Mouse (Mus musculus) ovary, postnatal 14 days (tissue): ENCODE data around the gene Nsmce3.
A peak's percentile ranks its signal among the peaks of the same experiment; 100 is the strongest.

ENCODE experiments used
- DNase-seq: peaks from one replicate; pipeline ENCODE4 v3.0.0; 2022; ENCODE audit warnings: low spot score

Gene Nsmce3

GRCm38 (mm10) chr7:64872743-64873241 is at the start of gene Nsmce3:
Gene Nsmce3, minus strand, starts transcription at chr7:64872997.
- DNase-seq: peak; percentile 96

DNA sequence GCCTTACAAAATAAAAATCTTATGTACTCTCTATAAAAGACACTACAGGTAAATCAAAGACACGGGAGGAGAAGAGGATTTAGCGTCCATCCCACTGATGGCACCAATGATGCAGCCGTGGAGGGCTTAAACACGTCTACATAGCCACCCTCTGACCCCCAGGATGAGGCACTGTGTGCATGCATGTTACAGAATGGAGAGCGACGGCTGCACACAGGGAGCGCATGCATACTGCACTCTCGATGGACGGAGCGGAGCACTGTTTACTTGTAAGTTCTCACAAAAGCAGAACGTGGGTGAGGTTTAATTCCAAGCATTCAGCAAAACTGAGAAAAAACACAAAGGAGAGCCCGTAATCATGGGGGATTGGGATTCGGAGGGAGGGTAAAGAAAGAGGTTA is 48.4 kb upstream of the Nsmce3 start:
- no peak for DNase-seq

DNA sequence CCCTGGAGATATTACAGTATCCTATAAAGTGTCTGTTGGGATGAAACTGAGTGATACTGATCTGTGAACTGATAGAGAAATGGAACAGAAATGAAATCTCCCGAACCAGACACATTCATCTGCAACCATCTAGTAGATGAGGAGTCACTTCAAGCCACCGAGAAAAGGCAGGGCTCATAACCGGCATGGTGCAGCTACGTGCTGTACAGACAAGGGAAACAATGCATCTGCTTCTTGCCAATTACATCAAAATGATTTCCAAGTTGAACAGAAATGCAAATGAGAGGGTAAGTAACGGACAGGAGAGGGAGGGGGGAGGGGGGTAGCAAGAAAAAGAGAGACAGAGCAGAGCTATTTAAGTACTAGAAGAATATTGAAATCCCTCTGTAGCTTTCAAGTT is 47.9 kb upstream of the Nsmce3 start:
- DNase-seq: no peak

DNA sequence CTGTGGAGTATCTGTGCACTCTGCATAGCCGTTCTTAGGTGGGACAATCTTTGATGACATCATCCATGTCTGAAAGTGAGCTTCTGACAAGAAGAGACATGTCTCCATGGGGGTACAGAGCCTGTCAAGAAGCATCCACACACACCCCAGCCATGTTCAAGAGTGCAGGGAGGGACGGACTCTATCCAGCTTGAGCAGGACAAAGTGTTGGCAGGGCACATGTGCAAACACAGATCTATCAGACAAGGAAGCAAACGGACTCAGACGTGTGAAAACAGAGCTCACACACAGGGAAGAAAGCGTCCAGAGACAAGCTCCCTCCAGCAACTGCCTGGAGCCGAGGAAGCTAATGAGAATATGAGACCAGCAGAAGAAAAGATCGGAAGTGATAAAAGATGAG is 43.9 kb upstream of the Nsmce3 start:
- DNase-seq: no peak

DNA sequence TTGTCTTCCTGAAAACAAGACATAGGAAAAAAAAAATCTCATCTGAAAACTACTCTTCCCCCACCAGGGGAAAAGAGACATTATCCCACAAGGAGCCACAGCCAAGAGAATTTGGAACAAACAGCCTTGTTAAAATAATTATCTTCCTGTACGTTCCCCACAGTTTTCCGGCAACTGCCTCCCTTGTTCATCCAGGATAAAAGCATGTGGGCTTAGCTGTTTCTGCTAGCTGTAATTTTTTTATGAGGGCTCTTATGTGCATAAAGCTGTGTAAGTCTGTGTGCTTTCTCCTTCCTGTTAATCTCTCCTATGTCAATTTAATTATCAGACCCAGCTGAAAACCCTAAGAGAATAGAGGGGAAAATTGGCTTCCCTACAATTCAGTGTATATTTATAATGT is 42.3 kb upstream of the Nsmce3 start:
- DNase-seq: no peak

DNA sequence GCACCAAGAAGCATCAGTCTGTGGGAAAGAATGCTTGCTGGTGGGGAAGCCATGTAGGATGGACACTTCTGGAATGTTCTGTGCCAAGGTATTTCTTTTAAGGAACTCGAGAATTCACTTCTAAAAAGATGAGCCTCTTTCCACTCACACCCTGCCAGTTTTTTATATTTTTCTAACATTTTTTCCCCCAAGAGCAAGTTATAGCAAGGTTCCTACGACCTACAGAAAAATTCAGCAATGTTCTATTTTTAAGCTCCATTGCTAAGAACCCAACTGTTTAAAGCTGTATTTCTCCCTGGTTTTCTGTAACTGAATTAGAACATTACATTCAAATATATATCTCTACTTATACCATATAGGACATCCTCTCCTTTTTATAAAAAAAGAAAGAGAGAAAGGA is 39.1 kb upstream of the Nsmce3 start:
- no peak for DNase-seq

- no peak for DNase-seq
Measured at GRCm38 (mm10) chr7:64910208-64910607, 37.4 kb upstream of the Nsmce3 start.

DNA sequence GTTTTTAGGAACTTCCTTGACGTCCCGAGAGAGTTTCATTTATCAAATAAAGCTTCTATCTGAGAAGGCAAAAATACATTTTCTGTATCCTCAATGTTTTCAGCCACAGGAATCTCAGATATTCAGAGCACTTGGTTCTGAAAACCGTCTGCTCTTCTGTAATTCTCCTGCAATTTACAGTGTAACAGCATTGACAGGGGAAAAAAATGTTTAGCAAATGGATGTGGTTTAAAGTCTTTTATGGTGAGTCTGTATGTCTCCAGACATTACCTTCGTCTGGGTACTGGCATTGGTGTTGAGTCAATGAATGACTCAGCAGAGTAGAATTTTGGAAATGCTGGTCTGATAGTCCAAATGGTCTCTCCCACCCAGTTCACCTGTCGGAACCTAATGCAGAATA is 34.2 kb upstream of the Nsmce3 start:
- no peak for DNase-seq

DNA sequence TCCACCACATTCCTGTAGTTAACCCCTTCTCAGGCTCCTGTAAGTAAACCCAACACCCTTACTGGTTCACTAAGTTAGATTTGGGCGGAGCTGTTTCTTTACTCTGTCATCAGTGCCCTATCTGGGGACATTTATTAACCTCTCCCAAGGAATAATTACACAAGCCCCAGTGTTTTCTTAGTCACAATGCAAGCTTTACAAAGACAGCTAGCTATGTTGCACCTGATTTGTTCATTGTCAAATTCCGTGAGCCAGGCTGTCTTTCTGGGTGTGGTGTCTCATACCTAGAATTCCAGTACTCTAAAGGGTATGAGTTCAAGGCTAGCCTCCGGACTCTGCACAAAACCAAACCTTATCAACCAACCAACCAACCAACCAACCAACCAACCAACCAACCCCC is 32.7 kb upstream of the Nsmce3 start:
- DNase-seq: no peak

DNA sequence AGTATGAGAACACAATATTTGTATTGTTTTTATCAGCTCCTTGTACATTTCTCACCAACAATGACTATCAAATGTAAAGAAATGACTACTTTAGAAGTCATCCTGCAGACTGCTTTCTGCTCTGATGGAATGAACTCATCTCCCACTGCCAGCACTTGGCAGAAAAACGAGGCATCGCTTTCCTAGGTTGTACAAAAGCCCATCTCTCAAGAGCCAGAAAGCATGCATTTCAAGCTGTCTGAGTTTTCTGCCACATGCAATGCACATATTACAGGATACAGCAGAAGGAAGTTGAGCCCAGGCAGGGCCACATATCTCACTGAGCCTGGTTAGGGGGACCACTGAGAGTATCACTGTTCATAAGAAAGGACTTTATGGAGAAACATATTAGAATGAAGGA is 27.5 kb upstream of the Nsmce3 start:
- DNase-seq: no peak

- DNase-seq: no peak
Measured at GRCm38 (mm10) chr7:64896587-64896986, 23.8 kb upstream of the Nsmce3 start.

- DNase-seq: no peak
Measured at GRCm38 (mm10) chr7:64895685-64896101, 22.9 kb upstream of the Nsmce3 start.

GRCm38 (mm10) chr7:64891139-64891538 is 18.3 kb upstream of the Nsmce3 start:
- no peak for DNase-seq

- DNase-seq: peak; percentile 60
Measured at GRCm38 (mm10) chr7:64889919-64890318, 17.1 kb upstream of the Nsmce3 start.

DNA sequence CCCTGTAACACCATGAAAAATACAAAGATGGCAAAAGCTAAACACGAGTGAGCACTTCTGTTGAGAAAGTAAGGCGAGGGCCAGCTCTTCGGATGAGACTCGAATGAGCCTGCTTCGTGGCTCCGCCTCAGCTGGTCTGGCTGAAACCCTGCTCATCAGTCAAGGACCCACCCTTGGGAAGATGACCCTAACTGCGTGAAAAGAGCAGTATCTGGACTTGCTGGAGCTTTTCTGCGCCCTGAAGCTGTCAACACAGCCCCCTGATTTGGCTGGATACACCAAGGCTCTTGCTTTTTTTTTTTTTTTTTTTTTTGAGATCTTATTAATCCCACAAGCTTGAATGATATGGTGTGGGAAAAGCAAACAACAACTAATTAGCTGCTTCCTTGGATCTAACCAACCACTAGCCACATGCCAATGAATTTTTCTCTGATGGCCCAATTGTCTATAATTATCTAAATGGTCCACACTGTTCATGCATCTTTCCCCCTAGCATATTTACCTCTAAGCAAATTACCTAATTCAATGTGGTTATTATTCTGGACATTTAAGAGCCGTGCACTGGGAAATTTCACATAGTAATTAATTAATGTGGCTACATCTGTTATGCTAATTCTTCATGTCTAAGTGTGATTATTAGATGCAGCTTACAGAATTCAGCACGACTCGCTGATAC is 11.5 kb upstream of the Nsmce3 start:
- DNase-seq: no peak

GRCm38 (mm10) chr7:64882243-64882642 is 9.4 kb upstream of the Nsmce3 start:
- no peak for DNase-seq

DNA sequence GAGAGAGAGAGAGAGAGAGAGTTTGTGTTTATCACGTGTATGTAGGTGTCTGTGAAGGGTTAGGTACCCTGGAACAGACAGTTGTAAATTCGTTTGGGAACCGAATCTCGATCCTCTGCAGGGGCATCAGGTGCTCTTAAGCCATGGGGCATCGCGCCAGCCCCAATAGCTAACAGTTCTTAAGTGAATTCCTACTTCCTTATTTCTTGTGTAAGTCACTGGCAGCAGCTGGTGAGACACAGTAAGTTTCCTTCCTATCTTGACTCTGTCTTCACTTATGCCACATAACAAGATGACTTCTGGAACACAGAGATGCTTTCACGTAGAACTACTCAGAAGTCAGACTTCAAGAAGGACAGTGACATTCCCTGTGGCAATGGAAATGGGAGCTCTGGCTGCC is 8.6 kb upstream of the Nsmce3 start:
- no peak for DNase-seq

DNA sequence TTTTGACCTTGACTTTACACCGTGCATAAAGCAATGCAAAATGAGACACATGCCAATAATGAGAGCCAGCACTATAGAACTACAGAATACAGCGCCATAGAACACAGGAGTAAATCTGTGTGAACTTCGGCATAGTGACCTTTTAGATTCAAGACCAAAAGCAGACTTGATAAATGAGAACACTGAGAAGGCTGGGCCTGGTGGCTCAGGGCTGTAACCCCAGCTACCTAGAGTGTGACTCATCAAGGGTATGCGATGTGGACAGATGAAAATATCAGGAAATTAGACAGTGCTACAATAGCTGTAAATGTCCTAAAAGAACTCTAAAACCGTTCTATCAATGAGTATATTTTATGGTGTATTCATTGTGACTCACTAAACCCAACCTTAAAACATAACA is 7.6 kb upstream of the Nsmce3 start:
- no peak for DNase-seq

GRCm38 (mm10) chr7:64874941-64875340 is 2.1 kb upstream of the Nsmce3 start:
- no peak for DNase-seq

DNA sequence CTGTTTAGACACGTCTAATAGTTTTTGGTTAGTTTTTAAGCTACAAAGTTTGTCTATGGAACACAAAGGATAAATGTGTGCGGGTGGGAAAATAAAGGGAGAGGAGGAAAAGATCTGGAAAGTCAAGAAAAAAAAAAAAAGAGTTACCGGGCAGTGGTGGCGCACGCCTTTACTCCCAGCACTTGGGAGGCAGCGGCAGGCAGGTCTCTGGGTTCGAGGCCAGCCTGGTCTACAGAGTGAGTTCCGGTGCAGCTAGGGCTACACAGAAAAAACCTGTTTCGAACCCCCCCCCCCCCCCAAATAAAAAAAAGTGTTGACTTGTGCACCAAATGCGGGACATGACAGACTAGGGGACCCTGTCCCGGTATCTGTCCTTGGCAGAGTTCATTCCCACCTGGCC is 469 bp upstream of the Nsmce3 start:
- no peak for DNase-seq

DNA sequence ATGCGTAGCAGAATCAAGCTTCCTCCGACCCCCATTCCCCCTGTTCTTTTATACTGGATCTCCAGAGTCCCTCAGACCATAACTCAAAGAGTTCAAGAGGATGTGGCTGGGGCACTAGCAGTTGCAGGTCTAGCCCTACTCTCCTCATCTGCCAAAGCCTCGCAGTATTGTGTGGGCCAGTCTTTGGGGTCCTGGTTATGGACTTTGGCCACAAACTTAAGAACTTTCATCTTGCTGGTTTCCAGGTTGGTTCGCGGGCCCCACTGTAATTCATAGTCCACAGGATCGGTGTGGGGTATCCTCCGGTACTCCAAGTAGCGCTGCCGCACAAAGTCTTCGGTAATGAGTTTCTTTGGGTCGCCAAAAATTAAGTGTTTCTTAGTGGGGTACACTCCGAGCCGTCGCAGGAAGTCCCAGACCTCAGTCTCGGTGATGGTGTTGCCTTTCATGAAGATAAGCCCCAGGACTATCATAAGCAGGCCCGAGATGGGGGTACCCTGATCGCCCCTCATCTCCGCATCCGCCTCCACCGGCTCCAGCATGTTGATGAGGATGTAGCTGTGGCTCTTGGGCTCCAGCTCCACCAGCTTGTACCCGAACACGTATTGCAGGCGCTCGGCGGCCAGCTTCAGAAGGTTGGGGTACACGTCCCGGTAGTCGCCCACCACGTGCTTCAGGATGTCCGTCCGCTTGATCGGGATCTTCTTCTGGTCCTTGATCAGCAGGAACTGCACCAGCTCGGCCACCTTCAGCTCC is 632 bp downstream of the Nsmce3 start:
- no peak for DNase-seq

DNA sequence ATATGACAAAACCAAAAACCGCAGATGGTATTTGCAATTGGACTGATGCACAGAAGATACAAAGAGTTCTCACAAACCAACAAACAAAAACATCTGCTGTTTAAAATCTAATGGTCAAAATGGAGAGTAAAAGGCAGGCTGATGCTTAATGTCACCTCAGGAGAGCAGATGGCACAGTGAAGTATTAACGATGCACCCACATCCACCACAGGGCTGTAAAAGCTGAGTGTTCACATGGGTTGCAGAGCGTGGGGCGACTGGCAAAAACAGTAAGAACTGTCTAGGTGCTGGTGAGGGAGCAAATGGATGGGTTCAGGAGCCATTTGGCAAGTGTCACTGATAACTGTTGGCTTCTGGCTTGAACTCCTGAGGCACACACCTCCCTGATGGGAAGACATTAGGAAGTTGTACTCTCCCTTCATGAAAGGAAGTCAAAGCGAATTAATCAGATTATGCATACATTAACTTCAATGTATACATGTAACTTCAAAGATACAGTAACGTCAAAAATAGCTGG is 3.2 kb downstream of the Nsmce3 start:
- DNase-seq: no peak

DNA sequence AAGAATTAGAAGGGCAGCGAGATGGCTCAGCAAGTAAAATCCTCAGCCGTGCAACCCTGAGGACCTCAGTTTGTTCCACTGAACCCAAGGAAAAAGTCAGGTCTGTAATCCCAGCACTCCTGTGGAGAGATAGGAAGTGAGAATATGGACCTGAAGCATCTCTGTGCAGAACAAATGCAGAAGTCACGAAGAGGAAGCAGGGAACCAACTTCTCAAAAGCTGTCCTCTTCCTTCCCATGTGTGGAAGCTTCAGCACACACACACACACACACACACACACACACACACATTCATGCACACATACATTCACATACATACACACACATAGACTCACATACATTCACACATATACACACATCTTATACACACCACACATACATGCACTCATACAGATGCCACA is 9.3 kb downstream of the Nsmce3 start:
- DNase-seq: no peak
